Mouse (Mus musculus) spleen, adult 12 weeks (tissue): Measurements from ENCODE around the gene Lingo4.

ENCODE experiments used
- DNase-seq: peaks from one replicate; pipeline ENCODE4 v3.0.0; 2022; ENCODE audit warnings: low spot score

Lingo4 gene

DNA sequence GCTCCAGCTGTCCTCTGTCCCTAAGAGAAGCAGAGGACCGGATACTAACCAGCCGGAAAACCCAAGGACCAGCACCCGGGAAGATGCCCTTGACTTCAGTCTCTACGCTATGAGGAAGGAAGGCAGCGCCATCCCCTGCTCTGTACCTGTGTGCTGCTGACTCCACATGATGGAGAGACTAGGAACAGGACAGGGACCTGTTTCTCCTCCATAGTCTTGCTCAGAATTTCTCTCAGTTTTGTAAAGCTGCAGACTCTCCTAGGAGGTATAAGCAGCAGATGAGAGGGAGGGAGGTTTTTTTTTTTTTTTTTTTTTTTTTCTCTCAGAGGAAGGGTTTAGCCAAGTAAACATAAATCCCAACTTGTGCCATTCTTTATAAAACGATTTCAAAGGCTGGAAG is at the start of gene Lingo4:
TSS of gene Lingo4 (plus strand) at position 301 of the 400 bp plus-strand sequence.
- DNase-seq = no peak

DNA sequence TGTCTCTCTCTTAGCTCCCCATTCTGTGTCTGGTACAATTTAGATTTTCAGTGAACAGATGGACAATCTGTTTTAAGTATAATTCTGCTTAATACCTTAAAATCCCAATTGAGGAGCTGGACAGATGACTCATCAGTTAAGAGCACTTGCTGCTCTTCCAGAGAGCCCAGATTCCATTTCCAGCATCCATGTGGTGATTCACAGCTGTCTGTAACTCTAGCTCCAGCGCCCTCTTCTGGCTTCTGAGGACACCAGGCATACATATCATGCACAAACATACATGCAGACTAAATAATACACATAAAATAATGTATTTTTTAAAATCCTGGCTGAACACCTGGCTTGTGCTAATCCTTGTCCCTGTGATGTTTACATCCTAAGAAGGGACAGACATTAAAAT is 37.5 kb upstream of the Lingo4 start:
- DNase-seq = no peak

DNA sequence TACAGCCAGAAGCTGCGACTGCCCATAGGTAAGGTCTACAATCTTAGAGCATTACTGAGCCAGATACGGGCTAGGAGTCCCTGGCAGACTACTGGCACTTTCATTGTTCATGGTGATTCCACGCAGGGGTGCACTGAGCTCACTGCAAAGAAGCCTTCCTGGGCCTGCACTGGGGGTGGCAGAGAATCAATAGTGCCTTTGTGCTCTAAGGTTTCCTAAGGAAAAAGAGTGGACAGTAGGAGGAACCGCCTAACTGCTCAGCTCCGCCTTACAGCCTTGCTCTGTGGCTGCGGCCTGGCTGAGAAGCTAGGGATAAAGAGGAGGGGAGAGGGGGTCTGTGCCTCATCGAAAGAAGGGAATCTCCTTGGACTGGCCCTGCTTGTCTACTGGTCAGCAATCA is 36.2 kb upstream of the Lingo4 start, which contains the start of gene C2cd4d:
TSS of gene C2cd4d (plus strand) at position 301 of the 400 bp plus-strand sequence.
- no peak for DNase-seq

DNA sequence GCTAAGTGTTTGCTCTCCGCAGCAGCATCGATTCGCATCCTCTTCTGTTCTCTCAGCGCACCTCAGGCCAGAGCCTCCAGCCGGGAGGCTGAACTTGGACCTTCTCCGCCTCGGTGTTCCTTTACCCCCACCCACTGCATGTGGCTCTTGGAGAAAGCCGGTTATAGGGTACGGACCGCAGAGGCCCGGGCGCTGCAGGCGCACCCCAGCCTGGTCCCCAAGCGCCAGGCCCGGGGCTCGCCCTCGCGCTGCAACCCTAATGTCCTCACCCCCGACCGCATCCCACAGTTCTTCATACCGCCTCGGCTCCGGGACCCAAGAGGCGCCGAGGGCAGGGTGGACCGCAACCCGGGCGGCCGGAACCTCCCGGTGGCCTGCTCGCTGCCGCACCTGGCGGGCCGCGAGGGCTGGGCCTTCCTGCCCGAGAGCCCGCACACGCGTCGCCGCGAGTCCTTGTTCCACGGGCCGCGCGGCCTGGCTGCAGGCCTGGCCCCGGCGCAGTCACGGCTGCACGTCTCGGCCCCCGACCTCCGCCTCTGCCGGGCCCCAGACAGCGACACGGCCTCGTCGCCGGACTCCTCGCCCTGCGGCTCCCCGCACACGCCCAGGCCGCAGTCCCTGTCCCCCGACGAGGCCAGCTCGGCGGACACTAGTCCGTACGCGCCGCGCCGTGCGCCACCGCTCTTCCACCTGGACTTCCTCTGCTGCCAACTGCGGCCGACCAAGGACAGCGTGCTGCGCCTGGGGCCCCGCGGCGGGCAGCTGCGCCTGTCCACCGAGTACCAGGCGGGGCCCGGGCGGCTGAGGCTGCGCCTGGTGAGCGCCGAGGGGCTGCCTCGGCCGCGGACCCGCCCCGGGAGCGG is 34.8 kb upstream of the Lingo4 start:
- no peak for DNase-seq

DNA sequence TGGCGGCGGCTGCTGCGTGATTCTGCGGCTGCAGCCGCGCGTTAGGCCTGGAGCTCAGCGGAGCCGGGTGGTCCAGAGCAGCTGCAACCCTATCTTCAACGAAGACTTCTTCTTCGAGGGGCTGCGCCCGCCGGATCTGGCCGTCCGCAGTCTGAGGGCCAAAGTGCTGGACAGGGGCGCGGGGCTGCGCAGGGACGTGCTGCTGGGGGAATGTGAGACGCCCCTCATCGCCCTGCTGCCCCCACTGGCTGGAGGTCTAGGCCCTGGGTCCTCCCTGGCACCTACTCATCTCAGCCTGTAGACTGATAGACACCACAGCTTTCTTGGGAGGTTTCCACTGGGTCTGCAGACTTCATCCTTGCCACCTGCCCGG is 34.2 kb upstream of the Lingo4 start:
- no peak for DNase-seq

DNA sequence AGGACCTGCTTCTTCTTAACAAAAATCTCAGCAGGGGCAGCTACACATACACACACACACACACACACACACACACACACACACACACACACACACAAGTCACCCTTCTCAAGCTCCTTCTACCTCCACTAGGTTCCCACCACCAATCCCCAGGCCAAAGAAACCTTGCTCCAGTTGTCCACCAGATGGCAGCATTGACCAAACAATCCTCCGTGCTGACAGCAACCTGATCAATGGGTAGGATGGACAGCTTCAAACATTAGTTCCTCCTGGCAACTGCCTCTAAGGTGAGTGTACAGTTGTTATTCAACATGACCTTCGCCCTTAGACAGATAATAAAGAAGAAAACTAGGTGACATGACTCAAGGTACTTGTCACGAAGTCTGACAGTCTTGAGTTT is 31.6 kb upstream of the Lingo4 start:
- peak; percentile 39 for DNase-seq

DNA sequence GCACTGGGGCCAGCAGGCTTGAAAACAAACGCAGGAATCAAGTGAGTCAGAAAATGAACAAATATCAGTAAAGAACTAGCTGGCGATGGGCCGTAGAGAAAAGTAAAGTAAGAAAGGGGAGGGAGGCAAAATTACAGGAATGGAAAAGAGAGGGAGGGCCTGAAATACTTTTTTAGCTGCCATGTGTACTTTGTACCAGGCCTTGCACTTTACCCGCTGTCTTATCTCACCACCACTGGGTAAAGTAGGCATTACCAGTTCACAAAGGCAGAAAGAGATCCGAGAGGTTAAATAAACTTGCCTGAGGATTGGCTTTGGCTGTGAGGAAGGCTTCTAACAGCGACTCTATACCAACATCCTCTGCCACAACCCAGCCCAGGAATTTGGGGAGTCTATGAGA is 30.8 kb upstream of the Lingo4 start:
- no peak for DNase-seq

DNA sequence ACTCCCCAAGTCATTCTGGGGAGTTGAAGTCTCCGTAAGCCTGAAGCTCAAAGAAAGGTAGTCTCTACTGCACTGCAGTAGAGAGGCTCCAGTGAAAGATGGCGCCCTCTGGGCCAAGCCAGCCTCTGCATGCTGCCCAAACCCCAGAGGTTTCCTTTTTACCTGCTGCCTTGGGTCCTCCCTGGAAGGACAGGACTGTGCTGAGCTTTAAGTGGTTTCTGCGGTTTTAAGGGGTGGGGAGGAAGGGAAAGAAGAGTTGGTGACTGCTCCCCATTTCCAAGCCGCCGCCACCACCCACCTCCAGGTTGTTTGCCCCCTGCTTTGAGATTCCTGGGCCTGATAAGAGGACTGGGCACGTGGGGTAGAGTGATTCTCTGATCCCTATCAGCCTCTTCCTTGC is 29.7 kb upstream of the Lingo4 start:
- no peak for DNase-seq

DNA sequence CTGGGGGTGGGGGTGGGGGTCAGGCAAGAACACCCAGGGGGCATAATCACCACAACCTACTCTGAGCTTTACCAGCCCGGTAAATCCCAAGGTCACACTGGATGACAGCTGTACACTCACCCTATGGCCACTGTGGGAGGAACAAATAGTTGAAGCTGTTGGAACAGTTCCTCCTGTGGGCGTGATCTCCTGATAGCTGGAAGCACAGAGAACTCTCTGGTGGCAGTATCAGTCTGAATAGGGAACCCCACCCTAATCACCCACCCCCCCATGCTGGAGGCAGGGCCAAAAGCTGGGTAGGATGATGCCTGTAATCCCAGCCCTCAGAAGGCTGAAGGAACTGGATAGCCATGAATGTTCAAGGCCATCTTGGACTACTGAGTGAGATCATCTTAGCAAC is 28.6 kb upstream of the Lingo4 start:
- no peak for DNase-seq

DNA sequence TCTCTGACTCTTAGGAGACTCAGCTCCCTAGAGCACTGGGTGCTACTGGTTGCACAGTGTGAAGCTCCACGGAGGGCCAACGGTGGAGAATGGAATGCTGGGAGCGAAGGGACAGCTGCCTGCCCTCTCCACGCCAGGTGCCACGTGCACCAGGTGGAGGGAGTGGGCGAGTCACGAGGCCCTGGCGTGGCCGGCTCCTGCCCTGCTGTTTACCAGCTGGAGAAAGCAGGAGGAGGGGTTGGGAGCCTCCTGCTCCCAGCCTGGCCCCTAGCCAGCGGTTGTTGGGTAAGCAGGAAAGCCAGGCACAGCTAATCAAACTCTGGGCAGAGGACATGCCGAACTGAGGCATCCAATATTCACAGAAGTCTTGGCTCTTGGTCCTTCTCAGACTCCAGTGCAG is 26.7 kb upstream of the Lingo4 start:
- no peak for DNase-seq

DNA sequence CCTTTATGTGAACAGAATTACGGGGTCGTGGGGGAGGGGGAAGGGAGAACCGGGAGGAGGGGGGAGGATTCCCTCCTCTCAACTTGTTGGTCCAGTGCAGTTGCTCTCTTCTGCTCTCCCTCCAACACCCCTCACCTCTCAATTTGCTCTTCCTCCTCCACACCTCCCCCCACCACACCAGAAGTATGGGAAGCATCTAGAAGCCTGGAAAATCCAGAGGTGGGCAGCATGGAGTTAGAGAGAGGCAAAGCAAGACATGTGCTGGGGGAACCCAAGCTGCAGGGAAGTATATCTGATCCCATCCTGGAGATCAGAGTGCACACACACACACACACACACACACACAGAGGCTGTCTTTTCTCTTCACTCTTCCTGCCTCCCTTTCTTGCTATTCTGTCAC is 26.3 kb upstream of the Lingo4 start:
- no peak for DNase-seq

DNA sequence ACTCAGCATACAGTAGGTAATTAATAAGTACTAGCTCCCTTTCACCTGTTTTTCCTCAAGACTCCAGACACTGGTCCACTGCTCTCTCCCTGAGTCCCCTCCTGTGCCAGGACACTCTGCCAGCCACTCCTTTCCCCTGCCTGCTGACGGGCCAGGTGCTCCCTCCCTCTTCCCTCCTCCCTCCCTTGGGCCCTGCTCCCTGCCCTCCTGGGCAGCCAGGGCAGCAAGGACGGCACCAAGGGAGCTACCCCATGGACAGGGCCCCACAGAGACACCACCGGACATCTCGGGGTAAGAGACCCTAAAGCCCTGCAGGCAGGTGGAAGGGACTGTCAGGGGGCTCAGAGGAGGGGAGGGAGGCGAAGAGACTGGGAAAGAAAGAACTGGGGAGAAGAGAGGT is 25.7 kb upstream of the Lingo4 start, which contains the start of gene Rorc:
TSS of gene Rorc (plus strand) at position 154 of the 400 bp plus-strand sequence.
- DNase-seq = no peak

DNA sequence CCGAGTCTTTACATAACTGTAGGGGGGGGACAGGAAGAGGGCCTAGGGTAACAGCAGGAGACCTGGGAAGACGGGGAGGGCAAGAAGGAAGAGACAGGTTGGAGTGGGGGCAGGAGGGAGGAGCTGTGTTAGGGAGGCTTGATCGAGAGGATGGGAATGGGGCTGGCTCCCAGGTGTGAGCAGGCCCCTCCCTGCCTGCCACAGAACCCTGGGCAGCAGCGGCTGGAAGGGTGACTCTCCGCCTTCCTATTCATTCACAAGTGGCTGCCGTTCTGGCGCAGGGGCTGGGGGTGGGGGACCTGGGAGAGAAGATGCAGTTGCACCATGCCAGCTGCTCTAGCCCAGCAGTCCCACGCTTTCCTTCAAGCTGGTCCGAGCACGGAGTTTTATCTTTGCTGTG is 25.2 kb upstream of the Lingo4 start:
- no peak for DNase-seq

DNA sequence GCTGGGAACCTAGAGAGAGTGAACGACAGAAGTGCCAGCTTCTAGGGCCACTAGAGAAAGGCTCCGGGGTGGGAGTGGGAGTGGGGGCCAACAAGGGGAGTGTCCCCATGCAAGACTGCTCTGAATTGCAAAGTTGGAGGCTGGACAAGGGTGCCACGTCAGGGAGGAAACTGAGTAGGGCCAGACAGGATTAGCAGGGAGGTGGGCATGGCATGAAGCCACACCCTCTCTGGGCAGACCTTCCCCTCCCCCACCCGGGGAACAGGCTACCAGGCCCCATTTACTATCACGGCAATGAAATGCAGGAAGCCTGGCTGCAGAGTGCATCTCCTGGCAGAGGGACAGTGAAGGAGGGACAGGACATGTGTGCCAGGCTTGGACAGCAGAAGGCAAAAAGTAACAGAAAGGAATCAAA is 24.7 kb upstream of the Lingo4 start:
- no peak for DNase-seq

DNA sequence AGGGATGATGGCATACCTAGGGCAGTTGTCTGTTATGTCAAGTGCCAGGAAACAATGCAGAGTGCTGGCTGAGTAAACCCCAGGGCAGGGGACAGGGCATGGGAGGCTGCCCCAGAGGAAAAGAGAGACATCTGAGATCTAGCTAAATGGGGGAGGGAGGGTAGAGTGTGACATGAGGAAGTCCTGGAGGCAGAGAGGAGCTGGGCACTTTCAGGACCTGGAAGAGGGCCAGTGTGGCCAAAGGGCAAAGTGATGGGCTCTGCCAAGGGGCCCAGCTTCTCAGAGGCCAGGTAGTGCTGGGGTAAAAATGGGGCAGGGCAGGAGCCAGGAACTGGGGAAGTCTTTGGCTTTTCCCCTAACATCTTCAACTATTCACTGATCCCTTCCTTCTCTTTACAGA is 23.7 kb upstream of the Lingo4 start:
- DNase-seq = no peak

DNA sequence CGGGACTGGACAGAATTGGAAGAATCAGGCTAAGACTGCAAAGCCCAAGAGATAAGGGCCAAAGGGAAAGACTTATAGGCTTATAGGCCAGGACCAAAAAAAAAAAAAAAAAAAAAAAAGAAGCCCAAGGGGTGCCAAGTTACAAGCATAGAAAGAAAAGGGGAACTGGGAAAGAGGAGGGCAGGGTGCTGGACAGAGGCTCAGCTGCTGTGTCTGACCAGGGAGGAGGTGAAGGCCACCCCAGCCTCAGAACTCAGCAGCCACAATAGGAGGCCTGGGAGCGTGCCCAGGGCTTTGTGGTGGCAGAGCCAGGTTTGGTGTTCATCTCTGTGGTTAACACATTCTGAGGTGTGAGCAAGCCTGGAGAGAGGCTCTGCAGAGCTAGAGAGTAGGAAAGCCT is 23.2 kb upstream of the Lingo4 start:
- DNase-seq = no peak

DNA sequence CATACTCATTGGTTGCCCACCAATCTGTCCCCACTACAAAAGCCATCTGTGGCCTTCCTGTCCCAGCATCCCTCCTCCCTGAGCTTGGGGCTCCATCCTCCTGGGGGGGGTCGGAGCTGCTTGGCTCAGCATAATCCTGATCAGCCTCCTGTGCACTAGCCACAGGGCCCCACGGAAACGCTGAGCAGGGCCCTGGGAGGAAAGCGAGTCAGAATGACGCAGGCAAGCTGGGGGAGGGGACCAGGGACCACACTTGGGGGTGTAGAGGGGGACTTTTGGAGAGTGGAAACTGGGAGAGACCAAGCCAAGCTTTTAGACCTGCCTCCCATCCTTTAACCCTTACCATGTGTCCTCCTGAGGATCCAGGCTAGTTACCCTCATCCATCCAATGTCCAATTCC is 22.5 kb upstream of the Lingo4 start:
- no peak for DNase-seq

DNA sequence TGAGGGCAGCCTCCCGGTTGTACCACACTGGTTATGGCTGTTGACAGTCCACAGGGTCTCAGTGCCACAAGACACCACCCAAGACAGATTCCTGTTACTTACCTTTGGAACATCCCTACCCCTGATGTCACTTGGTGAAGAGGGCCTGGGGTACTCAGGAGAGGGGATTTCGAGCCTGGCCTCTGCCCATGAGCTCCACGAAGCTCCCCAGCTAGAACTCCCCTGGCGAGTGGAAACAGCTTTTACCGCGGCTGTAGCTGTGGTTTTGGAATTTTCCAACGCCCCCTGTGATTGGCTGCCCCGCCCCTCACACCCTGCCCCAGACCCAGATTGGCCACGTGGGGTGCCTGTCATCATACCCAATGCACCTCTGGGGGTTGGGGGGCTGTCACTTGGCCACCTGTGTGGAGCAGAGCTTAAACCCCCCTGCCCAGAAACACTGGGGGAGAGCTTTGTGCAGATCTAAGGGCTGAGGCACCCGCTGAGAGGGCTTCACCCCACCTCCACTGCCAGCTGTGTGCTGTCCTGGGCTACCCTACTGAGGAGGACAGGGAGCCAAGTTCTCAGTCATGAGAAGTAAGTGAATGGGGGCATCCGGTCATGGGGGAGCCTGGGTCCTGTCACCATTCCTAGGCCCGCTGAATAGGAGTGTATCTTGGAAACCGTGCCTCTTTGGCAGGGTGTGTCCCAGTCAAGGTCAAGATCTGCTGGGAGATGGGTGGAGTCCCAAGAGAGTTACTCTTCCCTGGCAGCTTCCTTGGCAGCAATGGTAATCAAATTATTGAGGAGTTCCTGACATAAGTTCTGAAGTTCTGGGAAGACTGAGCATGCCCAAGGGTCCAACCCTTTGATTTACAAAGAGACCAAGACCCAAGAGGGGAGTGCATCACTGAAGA is 21.0 kb upstream of the Lingo4 start:
- DNase-seq = no peak

DNA sequence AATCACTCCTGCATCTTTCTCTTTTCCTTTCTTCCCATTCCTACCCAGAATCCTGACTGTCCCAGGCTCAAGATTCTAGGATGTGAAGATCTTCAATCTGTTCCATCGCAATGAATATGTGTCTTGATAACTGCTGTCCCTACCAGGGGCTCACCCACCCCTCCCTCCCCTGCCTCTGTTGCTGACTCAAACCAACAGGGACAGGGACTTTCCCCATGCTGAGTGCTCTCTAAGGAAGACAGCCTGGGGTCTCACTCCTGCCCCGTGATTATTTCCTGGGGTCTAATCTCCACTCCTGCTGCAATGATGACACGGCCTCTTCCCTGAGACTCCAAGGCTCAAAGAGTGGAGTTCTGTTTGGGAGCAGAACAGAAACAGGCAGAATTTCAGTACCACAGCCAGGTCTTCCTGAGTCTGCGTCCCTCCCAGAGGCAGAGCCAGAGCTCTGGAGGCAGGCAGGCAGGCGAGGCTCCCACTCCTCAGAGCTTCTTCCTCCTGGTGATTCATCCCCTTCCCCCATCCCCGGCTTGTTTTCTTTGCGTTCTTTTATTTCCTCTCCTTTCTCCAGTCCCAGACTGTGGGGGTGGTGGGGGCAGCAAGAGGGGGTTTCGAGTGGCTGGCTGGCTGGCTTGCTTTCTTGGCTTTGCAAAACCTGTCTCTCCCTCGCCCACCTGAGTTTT is 18.3 kb upstream of the Lingo4 start:
- no peak for DNase-seq

DNA sequence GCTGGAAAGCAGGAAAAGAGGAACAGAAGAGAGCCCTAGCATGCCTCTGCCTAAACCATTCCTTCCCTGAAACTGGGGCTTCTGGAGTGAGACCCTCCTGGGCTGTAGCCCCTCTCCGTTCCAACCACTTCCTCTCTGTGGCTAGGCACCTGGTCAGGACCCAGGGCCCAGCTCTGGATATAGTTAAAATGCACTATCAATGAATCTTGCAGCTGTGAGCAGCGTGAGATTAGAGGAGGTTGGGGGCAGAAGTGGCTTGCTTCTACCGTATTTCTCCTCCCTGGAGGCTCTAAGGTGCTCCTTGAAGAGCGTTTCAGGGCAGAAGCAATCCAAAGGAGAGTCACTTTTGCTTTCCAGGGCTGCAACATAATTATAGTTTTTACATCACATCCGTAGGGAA is 16.0 kb upstream of the Lingo4 start:
- DNase-seq = no peak

DNA sequence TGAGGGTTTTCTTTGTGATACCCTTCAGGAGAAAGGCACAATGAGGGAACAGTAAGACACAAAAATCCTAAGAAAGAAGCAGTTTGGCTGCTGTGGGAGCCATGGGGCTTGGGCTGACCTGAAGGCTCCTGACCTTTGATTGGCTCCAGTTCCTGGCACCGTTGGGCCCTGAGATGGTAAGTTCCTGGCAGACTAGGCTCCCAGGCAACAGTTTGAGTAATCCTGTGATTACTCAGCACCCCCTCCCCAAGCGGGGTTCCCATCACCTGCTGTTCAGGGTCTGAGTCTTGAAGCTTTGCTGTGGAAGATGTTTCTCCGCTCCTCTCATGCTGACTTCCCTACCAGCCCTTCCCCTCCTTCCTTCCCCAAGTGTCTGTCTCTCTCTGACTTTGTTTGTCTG is 14.8 kb upstream of the Lingo4 start:
- no peak for DNase-seq

DNA sequence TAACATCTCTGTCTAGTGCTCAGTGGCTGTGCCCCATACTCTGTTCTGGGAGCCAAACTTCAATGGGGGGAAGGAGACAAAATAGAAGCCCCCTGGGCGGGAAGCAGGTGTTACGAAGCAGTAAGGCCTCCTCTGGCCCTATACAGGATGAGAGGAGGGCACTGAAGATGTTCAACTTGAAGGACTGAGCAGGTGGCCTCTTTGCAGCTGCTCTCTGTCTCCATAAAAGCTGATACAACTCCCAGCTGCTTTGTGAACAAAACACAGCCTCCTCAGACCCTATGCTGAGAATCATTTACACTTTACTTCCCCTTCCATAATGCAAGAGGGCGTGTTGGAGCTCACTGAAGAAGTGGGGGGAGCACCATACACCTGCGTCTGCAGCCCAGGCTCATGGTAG is 11.6 kb upstream of the Lingo4 start:
- no peak for DNase-seq

DNA sequence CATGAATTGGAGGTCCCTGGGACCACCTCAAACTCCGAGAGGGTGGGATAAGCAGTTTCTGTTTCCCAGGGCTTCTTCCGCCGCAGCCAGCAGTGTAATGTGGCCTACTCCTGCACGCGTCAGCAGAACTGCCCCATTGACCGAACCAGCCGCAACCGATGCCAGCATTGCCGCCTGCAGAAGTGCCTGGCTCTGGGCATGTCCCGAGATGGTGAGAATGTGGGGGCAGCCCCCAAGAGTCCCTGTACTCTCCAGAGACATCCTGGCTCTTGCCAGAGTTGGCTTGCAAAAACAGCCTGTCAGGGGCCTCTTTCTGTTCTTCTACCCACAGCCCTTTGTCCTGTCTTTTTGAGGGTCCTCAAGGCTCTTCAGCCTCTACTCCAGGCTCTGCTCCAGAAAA is 10.9 kb upstream of the Lingo4 start:
- no peak for DNase-seq
